Mouse (Mus musculus) C2C12 (cell line): Measurements from ENCODE around the gene Plg.

Experiments
- CEBPB ChIP-seq: IDR thresholded peaks from one replicate; pipeline ENCODE4 v1.6.1; 2011; ENCODE audit warnings: low read depth, mild to moderate bottlenecking, control low read depth, moderate library complexity
- CTCF ChIP-seq: IDR thresholded peaks from one replicate; pipeline ENCODE4 v1.5.1; 2011; ENCODE audit not compliant: control insufficient read depth, insufficient read depth, insufficient read length
- FOSL1 ChIP-seq: IDR thresholded peaks from one replicate; pipeline ENCODE4 v1.8.0; 2011; ENCODE audit warnings: mild to moderate bottlenecking, low read length; ENCODE audit not compliant: poor library complexity, insufficient read depth, severe bottlenecking
- MAX ChIP-seq: IDR thresholded peaks from one replicate; pipeline ENCODE4 v1.6.1; 2011; ENCODE audit warnings: mild to moderate bottlenecking, control low read depth
- MYOD1 ChIP-seq: IDR thresholded peaks from one replicate; pipeline ENCODE4 v1.6.1; 2011; ENCODE audit warnings: low read depth; ENCODE audit not compliant: control insufficient read depth, insufficient read length
- MYOG ChIP-seq: IDR thresholded peaks from one replicate; pipeline ENCODE4 v1.6.1; 2011; ENCODE audit not compliant: control insufficient read depth, insufficient read length; ENCODE audit errors: extremely low read depth
- USF1 ChIP-seq: IDR thresholded peaks from one replicate; pipeline ENCODE4 v1.6.1; 2011; ENCODE audit warnings: low read depth, mild to moderate bottlenecking, control low read depth, moderate library complexity

GRCm38 (mm10) chr17:12359876-12360275 lies 18.5 kb upstream of the Plg start:
- TF ChIP-seq CTCF (no peak), USF1 (no peak), MAX (no peak), MYOD1 (no peak), MYOG (no peak), FOSL1 (no peak), CEBPB (no peak)
